Mouse (Mus musculus) myocyte (in vitro differentiated cells): Measurements from ENCODE around the gene Tmem233.

Experiments
- CEBPB ChIP-seq: IDR thresholded peaks from 2 replicates; pipeline ENCODE4 v1.6.1; 2011; ENCODE audit warnings: mild to moderate bottlenecking, moderate library complexity; ENCODE audit not compliant: poor library complexity, insufficient read depth, severe bottlenecking
- E2F4 ChIP-seq: IDR thresholded peaks from one replicate; pipeline ENCODE4 v1.6.1; 2011; ENCODE audit warnings: mild to moderate bottlenecking, control low read depth, moderate library complexity; ENCODE audit not compliant: insufficient read depth
- MAX ChIP-seq: IDR thresholded peaks from one replicate; pipeline ENCODE4 v1.6.1; 2011; ENCODE audit warnings: low read depth, mild to moderate bottlenecking, control low read depth
- MYOD1 ChIP-seq, 3 experiments: IDR thresholded peaks; one replicate each; pipeline ENCODE4 v1.6.1; 2011; ENCODE audit warnings: control low read depth in 2 of 3, low read depth in 2 of 3, mild to moderate bottlenecking in 2 of 3, moderate library complexity in 1 of 3; ENCODE audit not compliant: insufficient read length in 2 of 3, control insufficient read depth in 1 of 3
- MYOG ChIP-seq, 3 experiments: IDR thresholded peaks; one replicate each; pipeline ENCODE4 v1.6.1; 2011; ENCODE audit warnings: control low read depth in 2 of 3, low read depth in 2 of 3, mild to moderate bottlenecking in 2 of 3; ENCODE audit not compliant: insufficient read length in 2 of 3, control insufficient read depth in 1 of 3, insufficient read depth in 1 of 3
- POLR2A ChIP-seq: IDR thresholded peaks from one replicate; pipeline ENCODE4 v1.6.1; 2011; ENCODE audit warnings: low read depth, mild to moderate bottlenecking, control low read depth, moderate library complexity; ENCODE audit not compliant: insufficient read length
- POLR2AphosphoS2 ChIP-seq: IDR thresholded peaks from one replicate; pipeline ENCODE4 v1.6.1; 2011; ENCODE audit warnings: low read depth, control low read depth; ENCODE audit not compliant: insufficient read length
- REST ChIP-seq: IDR thresholded peaks from one replicate; pipeline ENCODE4 v1.6.1; 2011; ENCODE audit warnings: mild to moderate bottlenecking, control low read depth, moderate library complexity; ENCODE audit not compliant: insufficient read depth, insufficient read length
- TCF12 ChIP-seq: IDR thresholded peaks from one replicate; pipeline ENCODE4 v1.6.1; 2011; ENCODE audit warnings: mild to moderate bottlenecking, control low read depth; ENCODE audit not compliant: poor library complexity, insufficient read depth, severe bottlenecking
- TCF3 ChIP-seq: IDR thresholded peaks from one replicate; pipeline ENCODE4 v1.6.1; 2011; ENCODE audit warnings: low read depth, control low read depth; ENCODE audit not compliant: insufficient read length
- USF1 ChIP-seq: IDR thresholded peaks from one replicate; pipeline ENCODE4 v1.6.1; 2011; ENCODE audit warnings: low read depth, mild to moderate bottlenecking, control low read depth, moderate library complexity

DNA sequence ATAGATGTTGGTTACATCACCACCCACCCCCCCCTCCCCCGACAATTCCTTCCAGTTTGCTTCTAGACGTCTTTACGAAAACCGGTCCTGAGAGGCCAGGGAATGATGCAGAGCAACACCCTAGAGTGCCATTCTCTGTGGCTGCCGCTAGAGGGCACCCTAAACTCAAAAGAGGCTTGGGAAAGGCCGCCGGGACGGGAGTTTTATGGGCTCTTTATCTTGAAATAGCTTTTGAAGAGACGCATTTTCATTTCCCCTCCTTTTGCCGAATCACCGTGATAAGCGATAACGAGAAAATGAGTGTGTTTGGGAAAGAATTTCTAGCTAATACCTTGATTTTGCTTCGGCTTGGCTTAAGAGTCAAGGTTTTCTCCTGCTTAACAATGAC is 51.9 kb downstream of the Tmem233 start:
- TF ChIP-seq CEBPB (no peak), POLR2A (no peak), USF1 (no peak), MYOD1 (IDR thresholded peaks at IDR 0.05; ENCODE audit: control insufficient read depth in 1 of 3, insufficient read length in 2 of 3, low read depth in 2 of 3) (no peak), E2F4 (no peak), POLR2AphosphoS2 (no peak), TCF12 (no peak), MYOG (IDR thresholded peaks at IDR 0.05; ENCODE audit: control insufficient read depth in 1 of 3, insufficient read depth in 1 of 3, insufficient read length in 2 of 3, low read depth in 2 of 3) (no peak), MAX (no peak), TCF3 (no peak), REST (no peak)
